ENCODE assay signal across 15 mouse cellular contexts in genomic region chr3:156895322-156895721, GRCm38 (mm10).
DNase-seq lines count a peak whose midpoint lies in the region; ATAC-seq and TF ChIP-seq lines count a peak whose summit lies in the region.
"Had no signal": no experiment of that assay in that cellular context is flagged by ENCODE, and none has a peak within 500 bp of the region (broad histone marks: within the 10 kb centered on the region; RNA-seq: fewer than 3 reads in every experiment).

No protein-coding gene starts in this region.

- WGBS in embryonic facial prominence, embryonic 14.5 days = 38% methylated on average over 4 of the region's 4 CpGs
- WGBS in embryonic facial prominence, embryonic 10.5 days = 52% methylated on average over 4 of the region's 4 CpGs
- 44% methylated on average over 4 of the region's 4 CpGs for WGBS in forebrain, embryonic 13.5 days
- WGBS in hindbrain, postnatal 0 days = 32% methylated on average over 4 of the region's 4 CpGs

- peak; percentile 19 for DNase-seq in embryonic facial prominence, embryonic 14.5 days (ENCODE audit: low spot score)
- no peak for DNase-seq in embryonic facial prominence, embryonic 10.5 days (ENCODE audit: low spot score)
- DNase-seq in cerebellum, adult 18-20 months = peak; percentile 64 to 72
- DNase-seq in hindbrain, postnatal 0 days (ENCODE audit: low spot score) = peak; percentile 47
- no peak for DNase-seq in layer of hippocampus, postnatal 14 days (ENCODE audit: low spot score in 2 of 2)
- no peak for DNase-seq in layer of hippocampus, adult 11-12 months (ENCODE audit: low spot score)
- DNase-seq: gastrocnemius, postnatal 25 days; layer of hippocampus, adult 9-11 months; liver, embryonic 13.5 days; lung, postnatal 10 days; right cerebral cortex, postnatal 14 days had no signal

- peak; percentile 85; the same call in 1 of the 2 replicates for ATAC-seq in embryonic facial prominence, embryonic 14.5 days (ENCODE audit: low read depth)
- ATAC-seq in forebrain, embryonic 13.5 days = peak; percentile 38; the same call in 1 of the 2 replicates
- ATAC-seq in hindbrain, postnatal 0 days = peak; percentile 51
- ATAC-seq in erythroid progenitor cell, adult 5-6 weeks (replicated peaks; ENCODE audit: low FRiP score, poor library complexity, severe bottlenecking) = no peak
- ATAC-seq: inflammation-experienced regulatory T-cells, adult 6 months; Patski had no signal

- no peaks in the 10 kb centered on the region for H3K27me3 ChIP-seq in embryonic facial prominence, embryonic 14.5 days (replicated peaks; ENCODE audit: control insufficient read depth, insufficient read depth, low read length)
- H3K27me3 ChIP-seq in embryonic facial prominence, embryonic 10.5 days (replicated peaks; ENCODE audit: low read depth, poor library complexity, severe bottlenecking) = no peaks in the 10 kb centered on the region
- H3K27me3 ChIP-seq in forebrain, embryonic 13.5 days = no peaks in the 10 kb centered on the region
- H3K27me3 ChIP-seq in hindbrain, postnatal 0 days (ENCODE audit: insufficient read depth, low read length) = no peaks in the 10 kb centered on the region
- H3K27me3 ChIP-seq: liver, embryonic 13.5 days; Patski had no signal

- no peaks in the 10 kb centered on the region for H3K4me1 ChIP-seq in embryonic facial prominence, embryonic 14.5 days (ENCODE audit: control insufficient read depth, insufficient read depth, low read length)
- H3K4me1 ChIP-seq in embryonic facial prominence, embryonic 10.5 days = no peaks in the 10 kb centered on the region; the same call in 1 of the 2 replicates
- H3K4me1 ChIP-seq in forebrain, embryonic 13.5 days = peaks cover 5% of the 10 kb centered on the region; the same call in 1 of the 2 replicates
- no peaks in the 10 kb centered on the region for H3K4me1 ChIP-seq in hindbrain, postnatal 0 days (ENCODE audit: insufficient read depth, low read length)
- H3K4me1 ChIP-seq: liver, embryonic 13.5 days had no signal

- H3K27ac ChIP-seq in embryonic facial prominence, embryonic 14.5 days (replicated peaks; ENCODE audit: low read depth, low read length) = no peak overlapping the region
- no peak overlapping the region for H3K27ac ChIP-seq in embryonic facial prominence, embryonic 10.5 days (replicated peaks)
- no peak overlapping the region for H3K27ac ChIP-seq in forebrain, embryonic 13.5 days
- peak overlapping the region; percentile 41; the same call in 1 of the 2 replicates for H3K27ac ChIP-seq in hindbrain, postnatal 0 days
- H3K27ac ChIP-seq: liver, embryonic 13.5 days had no signal

- no peak overlapping the region for H3K4me3 ChIP-seq in embryonic facial prominence, embryonic 14.5 days (ENCODE audit: low read depth, low read length)
- H3K4me3 ChIP-seq in embryonic facial prominence, embryonic 10.5 days = no peak overlapping the region
- no peak overlapping the region for H3K4me3 ChIP-seq in forebrain, embryonic 13.5 days
- H3K4me3 ChIP-seq in hindbrain, postnatal 0 days (ENCODE audit: low read length) = no peak overlapping the region
- H3K4me3 ChIP-seq: liver, embryonic 13.5 days had no signal

- H3K4me2 ChIP-seq in embryonic facial prominence, embryonic 14.5 days (ENCODE audit: low read depth, low read length) = no peak overlapping the region
- no peak overlapping the region for H3K4me2 ChIP-seq in forebrain, embryonic 13.5 days
- H3K4me2 ChIP-seq in hindbrain, postnatal 0 days (ENCODE audit: low read depth, low read length) = no peak overlapping the region
- H3K4me2 ChIP-seq: liver, embryonic 13.5 days had no signal

- H3K9me3 ChIP-seq in embryonic facial prominence, embryonic 14.5 days (ENCODE audit: control insufficient read depth, low read length) = no peaks in the 10 kb centered on the region
- no peaks in the 10 kb centered on the region for H3K9me3 ChIP-seq in embryonic facial prominence, embryonic 10.5 days
- H3K9me3 ChIP-seq in forebrain, embryonic 13.5 days (replicated peaks) = no peaks in the 10 kb centered on the region
- no peaks in the 10 kb centered on the region for H3K9me3 ChIP-seq in hindbrain, postnatal 0 days (ENCODE audit: low read length)
- H3K9me3 ChIP-seq: liver, embryonic 13.5 days had no signal

- no peaks in the 10 kb centered on the region for H3K36me3 ChIP-seq in embryonic facial prominence, embryonic 14.5 days (ENCODE audit: control insufficient read depth, insufficient read depth, low read length)
- H3K36me3 ChIP-seq in embryonic facial prominence, embryonic 10.5 days (replicated peaks) = no peaks in the 10 kb centered on the region
- no peaks in the 10 kb centered on the region for H3K36me3 ChIP-seq in forebrain, embryonic 13.5 days (ENCODE audit: poor library complexity, severe bottlenecking)
- no peaks in the 10 kb centered on the region for H3K36me3 ChIP-seq in hindbrain, postnatal 0 days (ENCODE audit: insufficient read depth, low read length)
- H3K36me3 ChIP-seq: liver, embryonic 13.5 days had no signal

- TF ChIP-seq CTCF in hindbrain, postnatal 0 days (IDR thresholded peaks at IDR 0.05; ENCODE audit: low read depth) = no peak

- no peak overlapping the region for H3K9ac ChIP-seq in embryonic facial prominence, embryonic 14.5 days (ENCODE audit: low read depth, low read length)
- H3K9ac ChIP-seq in forebrain, embryonic 13.5 days = no peak overlapping the region
- H3K9ac ChIP-seq in hindbrain, postnatal 0 days (replicated peaks; ENCODE audit: low read length) = no peak overlapping the region
- H3K9ac ChIP-seq: liver, embryonic 13.5 days had no signal

Comparison
In these comparisons a context has a peak if more than half of its experiments do, and no peak if none do; other contexts are left out.
1. DNase-seq: peak in embryonic facial prominence, embryonic 14.5 days (single experiment), cerebellum, adult 18-20 months (2 of 2) and hindbrain, postnatal 0 days (single experiment); none in embryonic facial prominence, embryonic 10.5 days (single experiment), layer of hippocampus, postnatal 14 days (0 of 2) and layer of hippocampus, adult 11-12 months (single experiment).